Mouse (Mus musculus) neural tube, embryonic 14.5 days (tissue): Measurements from ENCODE around the gene Dab1. TPM values are rescaled to one million over a fixed set of nuclear protein-coding genes. Genes with fewer than 3 reads are reported as not detected.

ENCODE experiments used
- ATAC-seq: fragments of 200-750 bp; cut with Nextera tagmentation; 2 replicates; pipeline ENCODE4 v1.8.0; 2017; ENCODE audit warnings: low read depth, mild to moderate bottlenecking, moderate TSS enrichment, moderate library complexity
- H3K27ac ChIP-seq: fragments of 300-500 bp; sonication (generic); 2 replicates; pipeline ENCODE4 v1.5.1; 2014; ENCODE audit warnings: low read depth, mild to moderate bottlenecking, control low read depth, low read length, moderate library complexity, mixed read lengths
- H3K27me3 ChIP-seq: fragments of 300-500 bp; sonication (generic); 2 replicates; pipeline ENCODE4 v1.6.1; 2014; ENCODE audit warnings: low read length; ENCODE audit not compliant: control insufficient read depth, insufficient read depth
- H3K36me3 ChIP-seq: fragments of 300-500 bp; sonication (generic); 2 replicates; pipeline ENCODE4 v1.6.1; 2014; ENCODE audit warnings: low read length, mixed read lengths; ENCODE audit not compliant: control insufficient read depth, insufficient read depth
- H3K4me1 ChIP-seq: fragments of 300-500 bp; sonication (generic); 2 replicates; pipeline ENCODE4 v1.6.1; 2014; ENCODE audit warnings: low read length; ENCODE audit not compliant: control insufficient read depth, insufficient read depth
- H3K4me2 ChIP-seq: fragments of 300-500 bp; sonication (generic); 2 replicates; pipeline ENCODE4 v1.6.1; 2014; ENCODE audit warnings: mild to moderate bottlenecking, low read depth, low read length, control low read depth
- H3K4me3 ChIP-seq: fragments of 300-500 bp; sonication (generic); 2 replicates; pipeline ENCODE4 v1.5.1; 2014; ENCODE audit warnings: low read depth, low read length, control low read depth, mixed read lengths
- H3K9ac ChIP-seq: fragments of 300-500 bp; sonication (generic); replicated peaks from 2 replicates; pipeline ENCODE4 v1.6.1; 2014; ENCODE audit warnings: low read depth, mild to moderate bottlenecking, control low read depth, low read length, mixed read lengths
- H3K9me3 ChIP-seq: fragments of 300-500 bp; sonication (generic); 2 replicates; pipeline ENCODE4 v1.6.1; 2016; ENCODE audit warnings: low read length; ENCODE audit not compliant: control insufficient read depth
- WGBS: fragments of 180-500 bp; shearing (Covaris S2); extraction: QIAGEN DNeasy Blood & Tissue Kit; methylation state at CpG from one replicate; pipeline ENCODE4 v1.1.7; 2014; 5-methylcytosine and 5-hydroxymethylcytosine counted together
- polyA plus RNA-seq: library from polyadenylated mRNA; unstranded; fragments of >200 nt; fragmentation: Nextera tagmentation; extraction: Ambion mirVana; gene quantifications from 2 replicates; pipeline ENCODE4 v1.2.1, GENCODE M21; 2014

Dab1 gene
- polyA plus RNA-seq, 1 experiment from 2014 or later, result 58.0 TPM

DNA sequence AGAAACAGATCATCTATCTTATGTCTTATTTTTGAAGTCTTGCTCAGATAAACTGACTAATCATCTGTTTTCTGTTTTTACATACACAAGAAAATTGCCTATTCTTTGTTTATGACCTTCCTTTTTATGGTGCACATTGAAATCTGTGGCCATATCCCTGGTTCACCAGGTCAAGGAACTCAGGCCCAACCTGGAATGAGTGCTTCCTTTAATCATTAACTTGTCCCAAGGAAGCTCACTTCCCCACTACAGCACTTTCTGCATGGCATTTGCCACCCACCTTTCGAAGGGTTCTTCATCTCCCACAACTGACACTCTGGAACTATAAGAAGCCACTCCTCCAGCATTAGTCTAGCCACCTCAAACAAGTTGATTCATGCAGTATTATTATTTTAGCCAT, 58.0 kb downstream of the Dab1 start:
- no peak for ATAC-seq
- H3K9ac ChIP-seq, result no peak overlapping the region
- H3K36me3 ChIP-seq, result no peaks in the 10 kb centered on the region
- no peaks in the 10 kb centered on the region for H3K27me3 ChIP-seq
- no peak overlapping the region for H3K4me2 ChIP-seq
- WGBS, result 47% methylated on average over 1 of the region's 1 CpGs
- H3K9me3 ChIP-seq, result no peaks in the 10 kb centered on the region
- H3K27ac ChIP-seq, result no peak overlapping the region
- H3K4me3 ChIP-seq, result no peak overlapping the region
- no peaks in the 10 kb centered on the region for H3K4me1 ChIP-seq

DNA sequence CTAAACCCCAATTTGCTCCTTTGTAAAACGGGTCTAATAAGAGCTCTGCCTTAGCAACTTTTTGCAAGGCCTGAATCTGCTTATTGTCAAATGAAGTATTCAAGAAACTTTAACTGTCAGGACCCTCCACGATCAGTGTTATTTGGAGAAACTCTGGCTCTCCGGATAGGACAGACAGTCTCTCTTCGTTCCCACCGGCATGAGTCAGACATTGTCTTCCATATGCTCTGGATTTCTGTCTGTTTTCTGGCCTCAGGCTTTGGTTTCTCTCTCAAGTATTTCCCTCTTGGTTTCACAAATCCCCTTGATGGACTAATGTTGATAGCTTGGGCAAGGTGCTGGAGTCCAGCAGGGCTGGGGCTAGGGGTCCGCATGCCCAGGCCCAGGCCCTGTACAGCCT, 59.3 kb downstream of the Dab1 start:
- Histone ChIP-seq H3K4me3 (no peak overlapping the region), H3K9ac (no peak overlapping the region), H3K36me3 (no peaks in the 10 kb centered on the region), H3K27me3 (no peaks in the 10 kb centered on the region), H3K4me1 (no peaks in the 10 kb centered on the region), H3K27ac (no peak overlapping the region), H3K9me3 (no peaks in the 10 kb centered on the region), H3K4me2 (no peak overlapping the region)
- 83% methylated on average over 6 of the region's 6 CpGs for WGBS
- no peak for ATAC-seq

DNA sequence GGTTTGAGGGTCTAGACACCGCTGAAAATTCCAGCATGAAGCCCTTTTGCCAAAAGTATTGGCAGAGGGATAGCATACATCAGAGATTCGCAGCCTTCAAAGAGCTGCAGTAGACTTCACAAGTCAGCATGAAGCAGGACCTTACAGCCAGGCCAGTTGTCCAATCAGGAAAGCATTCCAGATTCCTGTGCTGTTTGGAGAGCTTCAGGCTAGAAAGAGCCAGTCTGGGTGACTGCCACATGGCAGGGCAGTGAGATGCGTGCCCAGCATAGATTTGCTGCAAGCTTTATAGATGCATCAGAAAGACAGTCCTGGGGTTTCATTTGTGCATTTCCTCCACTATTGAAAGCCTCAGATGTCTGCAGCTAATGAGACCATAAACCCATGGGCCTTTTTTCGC, 66.0 kb downstream of the Dab1 start:
- no peak for ATAC-seq
- Histone ChIP-seq H3K27ac (no peak overlapping the region), H3K4me1 (no peaks in the 10 kb centered on the region), H3K27me3 (no peaks in the 10 kb centered on the region), H3K4me3 (no peak overlapping the region), H3K9ac (no peak overlapping the region), H3K9me3 (no peaks in the 10 kb centered on the region), H3K4me2 (no peak overlapping the region), H3K36me3 (no peaks in the 10 kb centered on the region)
- 74% methylated on average over 4 of the region's 4 CpGs for WGBS

DNA sequence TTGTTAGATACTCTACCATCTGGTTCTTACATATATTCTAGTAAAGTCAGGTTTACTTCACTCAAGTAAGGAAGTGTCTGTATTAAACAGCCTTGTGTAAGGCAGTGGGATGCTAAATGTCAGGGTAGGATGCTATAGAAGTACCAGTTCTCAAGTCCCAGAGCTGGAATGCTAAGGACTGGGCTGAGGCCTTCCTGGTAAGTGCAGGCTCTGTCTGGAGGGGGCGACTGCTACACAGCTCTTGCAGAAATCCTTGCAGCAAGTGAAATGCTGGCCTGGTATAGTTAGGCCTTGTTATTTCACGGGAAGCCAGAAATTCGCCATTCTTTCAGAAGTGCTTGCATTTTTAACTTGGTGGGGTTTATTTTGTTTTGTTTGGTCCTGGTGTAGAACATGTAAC, 72.6 kb downstream of the Dab1 start:
- Histone ChIP-seq H3K4me2 (no peak overlapping the region), H3K9me3 (no peaks in the 10 kb centered on the region), H3K36me3 (no peaks in the 10 kb centered on the region), H3K4me1 (no peaks in the 10 kb centered on the region), H3K27me3 (no peaks in the 10 kb centered on the region), H3K27ac (no peak overlapping the region), H3K9ac (no peak overlapping the region), H3K4me3 (no peak overlapping the region)
- no peak for ATAC-seq
- WGBS, result 60% methylated on average over 3 of the region's 3 CpGs

DNA sequence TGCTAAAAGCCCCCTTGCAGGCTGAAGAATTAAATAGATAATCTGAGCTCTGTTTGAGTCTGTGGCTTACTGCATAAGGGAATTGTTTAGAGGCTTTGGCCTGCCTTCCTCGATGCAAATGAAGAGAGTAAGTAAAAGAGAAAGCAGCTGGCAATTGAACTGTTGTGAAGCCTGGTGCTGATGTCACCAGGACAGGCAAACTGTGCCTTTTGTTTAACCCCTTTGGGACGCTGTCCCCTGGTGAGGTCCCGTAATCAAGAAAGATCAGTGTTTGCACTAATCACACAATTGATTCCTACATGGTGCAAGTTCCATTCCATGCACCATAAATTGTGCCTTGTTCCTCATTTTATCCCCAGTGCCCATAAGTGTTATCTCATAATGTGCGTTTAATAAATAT, 80.6 kb downstream of the Dab1 start:
- Histone ChIP-seq H3K36me3 (no peaks in the 10 kb centered on the region), H3K4me1 (no peaks in the 10 kb centered on the region), H3K27me3 (no peaks in the 10 kb centered on the region), H3K27ac (no peak overlapping the region), H3K4me3 (no peak overlapping the region), H3K9ac (no peak overlapping the region), H3K9me3 (no peaks in the 10 kb centered on the region), H3K4me2 (no peak overlapping the region)
- ATAC-seq, result no peak
- WGBS, result 10% methylated on average over 4 of the region's 4 CpGs

DNA sequence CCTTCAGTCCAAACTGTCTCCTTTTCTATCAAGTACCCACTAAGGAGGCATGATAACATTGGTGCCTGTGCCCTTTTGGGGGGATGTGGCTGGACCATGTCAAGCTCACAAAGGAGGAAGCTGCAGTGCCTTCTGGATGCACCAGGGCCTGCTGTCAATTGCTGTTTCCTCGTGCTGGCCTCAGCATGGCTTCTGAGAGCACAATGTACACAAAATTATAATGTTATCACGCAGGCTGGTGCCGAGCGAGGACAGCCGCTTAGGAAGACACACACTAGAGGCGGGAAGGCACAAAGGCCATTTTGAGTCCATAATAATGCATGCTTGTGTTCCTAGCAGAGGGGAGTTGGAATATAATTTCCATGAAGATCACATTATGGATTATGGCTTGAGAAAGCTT, 81.2 kb downstream of the Dab1 start:
- H3K4me2 ChIP-seq, result no peak overlapping the region
- no peak overlapping the region for H3K4me3 ChIP-seq
- ATAC-seq, result no peak
- no peak overlapping the region for H3K9ac ChIP-seq
- H3K9me3 ChIP-seq, result no peaks in the 10 kb centered on the region
- H3K4me1 ChIP-seq, result no peaks in the 10 kb centered on the region
- no peaks in the 10 kb centered on the region for H3K27me3 ChIP-seq
- 44% methylated on average over 6 of the region's 6 CpGs for WGBS
- H3K36me3 ChIP-seq, result no peaks in the 10 kb centered on the region
- no peak overlapping the region for H3K27ac ChIP-seq

DNA sequence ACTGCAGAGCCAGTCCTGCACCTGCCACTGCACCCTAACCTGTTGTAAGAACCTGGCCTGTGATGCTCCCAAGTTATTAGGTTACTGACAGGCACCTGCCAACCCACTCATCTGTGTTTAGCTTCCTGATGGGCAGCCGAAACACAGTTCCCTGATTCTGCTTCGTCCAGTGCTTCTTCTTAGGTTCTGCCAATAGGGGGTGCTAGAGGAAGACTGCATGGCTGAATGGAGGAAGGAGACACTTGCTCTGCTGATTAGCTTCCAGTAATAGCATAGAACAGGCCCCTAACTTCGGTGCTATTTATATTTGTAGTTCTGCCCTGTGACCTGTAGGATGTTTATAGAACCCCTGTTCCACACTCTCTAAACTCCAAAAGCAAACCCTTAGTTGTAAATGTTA, 83.0 kb downstream of the Dab1 start:
- no peaks in the 10 kb centered on the region for H3K36me3 ChIP-seq
- H3K4me1 ChIP-seq, result no peaks in the 10 kb centered on the region
- no peak overlapping the region for H3K9ac ChIP-seq
- no peaks in the 10 kb centered on the region for H3K27me3 ChIP-seq
- 70% methylated on average over 3 of the region's 3 CpGs for WGBS
- H3K4me2 ChIP-seq, result no peak overlapping the region
- no peaks in the 10 kb centered on the region for H3K9me3 ChIP-seq
- H3K4me3 ChIP-seq, result no peak overlapping the region
- ATAC-seq, result no peak
- no peak overlapping the region for H3K27ac ChIP-seq

DNA sequence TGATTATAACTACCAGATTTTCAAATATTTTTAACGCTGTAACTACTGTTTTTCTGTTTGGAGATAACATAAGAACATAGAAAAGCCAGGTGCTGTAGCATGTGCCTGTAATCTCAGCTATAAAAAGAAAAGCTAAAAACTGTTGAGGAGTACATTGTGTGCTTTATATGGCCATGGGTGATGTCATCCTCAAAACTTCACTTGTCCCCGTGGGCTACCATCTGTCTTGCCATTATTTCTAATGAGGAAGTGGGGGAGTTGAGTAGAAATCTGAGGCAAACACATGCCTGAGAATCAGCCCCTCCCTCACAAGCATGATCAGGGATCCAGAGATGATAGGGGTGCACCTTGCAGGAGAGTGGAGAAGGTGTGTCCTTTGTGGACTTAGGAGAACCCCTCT, 85.3 kb downstream of the Dab1 start:
- Histone ChIP-seq H3K27ac (no peak overlapping the region), H3K9ac (no peak overlapping the region), H3K27me3 (no peaks in the 10 kb centered on the region), H3K36me3 (no peaks in the 10 kb centered on the region), H3K9me3 (no peaks in the 10 kb centered on the region), H3K4me2 (no peak overlapping the region), H3K4me1 (no peaks in the 10 kb centered on the region), H3K4me3 (no peak overlapping the region)
- 80% methylated on average over 2 of the region's 2 CpGs for WGBS
- ATAC-seq, result no peak

DNA sequence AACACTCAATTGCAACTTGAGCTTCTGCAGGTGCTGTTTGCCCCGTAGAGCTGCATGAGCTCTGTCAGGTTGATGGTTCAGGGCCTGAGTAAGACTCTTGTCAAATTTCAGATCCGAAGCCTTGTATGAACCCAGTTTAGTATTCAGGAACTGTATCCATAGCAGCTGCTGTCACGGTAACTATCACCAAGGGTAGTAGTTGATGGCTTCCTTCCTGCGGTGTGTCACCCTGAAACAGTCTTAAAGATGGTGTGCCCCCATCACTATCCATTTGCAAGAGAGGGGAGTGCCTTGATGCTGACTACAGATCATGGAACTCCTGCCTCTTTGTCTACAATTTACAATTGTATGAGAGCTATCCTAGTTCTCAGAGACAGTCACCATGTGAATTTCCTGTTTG, 87.3 kb downstream of the Dab1 start:
- no peak overlapping the region for H3K27ac ChIP-seq
- H3K4me3 ChIP-seq, result no peak overlapping the region
- 73% methylated on average over 4 of the region's 4 CpGs for WGBS
- H3K4me2 ChIP-seq, result no peak overlapping the region
- no peak for ATAC-seq
- H3K27me3 ChIP-seq, result no peaks in the 10 kb centered on the region
- H3K4me1 ChIP-seq, result no peaks in the 10 kb centered on the region
- no peaks in the 10 kb centered on the region for H3K9me3 ChIP-seq
- H3K36me3 ChIP-seq, result no peaks in the 10 kb centered on the region
- no peak overlapping the region for H3K9ac ChIP-seq

DNA sequence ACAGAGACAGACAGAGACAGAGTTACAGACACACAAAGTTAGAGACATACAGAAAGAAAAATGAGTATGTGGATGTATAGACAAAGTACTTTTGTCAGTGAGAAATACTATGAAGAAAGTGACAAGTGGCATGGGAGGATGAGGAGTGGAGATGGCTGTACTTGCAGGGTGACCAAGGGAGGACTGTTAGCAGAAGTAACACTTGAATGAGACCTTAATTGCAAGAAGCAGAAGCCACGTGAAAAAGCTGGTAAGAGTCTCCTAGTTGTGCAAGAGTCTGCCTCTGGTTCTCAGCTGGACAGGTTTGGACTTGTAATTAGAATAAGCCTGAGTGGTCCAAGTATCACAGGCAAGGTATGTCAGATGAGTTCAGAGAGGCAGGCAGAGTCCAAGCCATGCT, 88.0 kb downstream of the Dab1 start:
- Histone ChIP-seq H3K27me3 (no peaks in the 10 kb centered on the region), H3K4me1 (no peaks in the 10 kb centered on the region), H3K4me2 (no peak overlapping the region), H3K27ac (no peak overlapping the region), H3K9me3 (no peaks in the 10 kb centered on the region), H3K4me3 (no peak overlapping the region), H3K9ac (no peak overlapping the region), H3K36me3 (no peaks in the 10 kb centered on the region)
- ATAC-seq, result no peak
- WGBS, result 71% methylated on average over 1 of the region's 1 CpGs
